Mouse (Mus musculus) 416B (cell line): ENCODE measurements around the gene Dnajc6.
A peak's percentile ranks its signal among the peaks of the same experiment; 100 is the strongest.

Source experiments
- DNase-seq: peaks from one replicate; pipeline ENCODE4 v3.0.0; 2011; ENCODE audit warnings: low read depth

The Dnajc6 gene

GRCm38 (mm10) chr4:101642708-101643107, 146.3 kb downstream of the Dnajc6 start:
- peak; percentile 36 for DNase-seq

DNA sequence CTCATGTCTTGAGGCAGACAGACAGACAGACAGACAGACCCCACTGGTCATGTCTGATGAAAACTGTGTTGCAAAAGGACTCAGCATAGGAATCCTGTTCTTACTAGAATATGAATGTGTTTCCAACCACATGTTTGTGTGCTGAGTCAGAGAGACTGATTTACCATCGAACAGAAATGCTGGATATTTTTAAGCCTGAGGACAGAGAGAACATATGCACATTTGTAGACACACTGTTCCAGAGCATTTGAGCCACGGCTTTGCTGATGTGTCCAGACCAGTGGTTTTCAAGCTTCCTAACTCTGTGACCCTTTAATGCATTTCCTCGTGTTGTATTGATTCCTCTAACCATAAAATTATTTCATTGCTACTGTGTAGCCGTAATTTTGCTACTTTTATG, 146.8 kb downstream of the Dnajc6 start:
- DNase-seq: no peak

DNA sequence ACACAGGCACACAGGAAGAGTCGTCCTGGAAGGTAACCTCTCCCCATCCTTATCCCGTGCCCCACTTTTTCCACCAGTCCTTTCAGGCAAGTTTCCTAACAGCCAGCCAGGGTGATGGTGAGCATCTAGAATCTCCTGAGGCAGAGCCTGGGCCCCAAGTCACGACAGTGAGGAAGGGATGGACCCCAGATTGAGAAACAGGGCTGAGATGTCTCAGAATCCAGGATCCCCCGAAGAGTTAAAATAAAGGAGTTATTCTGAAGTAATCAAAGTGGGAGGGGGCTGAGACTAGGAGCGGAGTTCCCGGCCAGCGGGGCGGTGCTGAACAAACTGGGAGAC, 150.4 kb downstream of the Dnajc6 start:
- no peak for DNase-seq

DNA sequence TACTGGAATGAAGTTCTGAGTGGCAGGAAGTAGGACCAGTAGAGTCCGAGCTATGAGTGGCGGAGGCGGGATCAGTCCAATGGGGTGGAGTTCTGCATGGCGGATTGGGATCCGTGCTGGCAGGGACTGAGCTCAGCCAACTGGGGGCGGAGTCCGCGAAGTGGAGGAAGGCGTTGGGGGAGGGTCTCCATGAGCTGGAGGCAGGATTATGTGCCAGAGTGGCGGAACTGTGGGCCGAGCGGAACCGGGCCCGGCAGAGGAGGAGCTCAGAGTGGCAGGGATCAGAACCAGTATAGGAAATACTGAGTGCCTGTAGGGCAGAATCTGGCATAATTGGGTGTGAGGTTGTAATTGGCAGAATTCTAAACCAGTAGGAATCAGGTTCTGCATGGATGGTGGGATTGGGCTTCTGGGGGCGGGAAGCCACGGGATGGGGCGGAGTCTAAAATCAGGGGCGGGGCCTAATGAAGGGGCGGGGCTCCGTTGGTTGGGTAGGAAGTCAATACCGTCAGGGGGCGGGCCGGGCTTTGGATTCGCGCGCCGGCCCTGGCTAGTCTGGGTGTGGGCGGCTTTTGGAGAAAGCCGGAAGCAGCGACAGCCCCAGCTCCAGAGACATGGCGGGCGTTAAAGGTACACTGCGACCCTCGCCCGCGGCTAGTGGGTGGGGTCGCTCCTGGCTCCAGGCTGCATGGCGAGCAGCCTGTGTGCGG, 150.9 kb downstream of the Dnajc6 start, which contains the start of gene Leprot:
Leprot (plus strand) TSS at position 523 of the 710 bp plus-strand sequence.
- peak; percentile 100 for DNase-seq

DNA sequence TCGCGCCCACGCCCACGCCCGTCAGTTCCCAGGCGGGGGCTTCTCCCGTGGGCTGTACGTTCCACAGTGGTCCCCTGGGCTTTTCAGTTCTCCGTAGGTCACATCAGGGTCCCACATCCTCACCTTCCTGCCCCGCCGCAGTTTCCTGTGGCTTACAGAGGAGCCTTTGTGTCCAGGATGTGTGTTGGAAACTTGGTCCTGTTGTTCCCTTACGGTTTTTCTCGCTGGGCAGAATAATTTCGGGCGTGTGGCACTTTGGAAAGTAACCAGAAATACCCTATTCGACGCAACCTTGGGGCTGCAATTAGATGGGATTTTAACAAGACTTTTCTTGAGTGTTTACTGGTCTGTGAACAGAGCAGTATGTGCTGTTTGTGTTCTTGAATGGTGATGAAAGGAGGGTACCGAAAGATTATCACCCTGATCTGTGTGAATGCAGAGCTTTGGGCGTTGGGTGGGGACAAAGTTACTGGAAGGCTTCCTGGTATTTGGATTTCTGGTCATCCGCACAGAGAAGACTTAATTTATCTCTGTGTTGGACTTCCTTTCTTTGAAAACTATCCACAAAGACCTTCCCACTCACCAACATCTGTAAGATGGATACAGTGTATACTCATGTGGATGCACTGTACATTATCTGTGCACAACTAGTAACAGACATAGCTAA, 151.7 kb downstream of the Dnajc6 start:
- DNase-seq: peak; percentile 50

GRCm38 (mm10) chr4:101648745-101649144, 152.3 kb downstream of the Dnajc6 start:
- DNase-seq: peak; percentile 21

- no peak for DNase-seq
Measured at GRCm38 (mm10) chr4:101650961-101651360, 154.5 kb downstream of the Dnajc6 start.

DNA sequence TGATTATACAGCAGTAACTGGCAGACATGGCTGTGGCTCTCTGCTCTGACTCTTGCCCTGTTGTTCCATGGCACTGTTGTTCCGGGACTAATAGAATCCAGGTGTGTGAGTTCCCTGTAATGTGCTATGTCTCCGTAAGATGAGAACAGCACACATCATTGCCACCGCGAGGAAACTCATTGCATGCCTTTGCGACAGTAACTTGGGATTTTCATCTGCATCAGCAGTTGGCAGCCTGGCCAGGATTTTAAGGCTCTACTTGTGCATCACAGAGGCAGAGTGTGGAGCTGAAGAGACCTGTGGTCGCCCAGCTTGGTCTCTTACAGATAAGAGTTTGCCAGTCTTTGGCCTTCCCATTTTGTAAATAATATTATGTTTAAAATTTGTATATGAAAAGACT, 157.8 kb downstream of the Dnajc6 start:
- no peak for DNase-seq

DNA sequence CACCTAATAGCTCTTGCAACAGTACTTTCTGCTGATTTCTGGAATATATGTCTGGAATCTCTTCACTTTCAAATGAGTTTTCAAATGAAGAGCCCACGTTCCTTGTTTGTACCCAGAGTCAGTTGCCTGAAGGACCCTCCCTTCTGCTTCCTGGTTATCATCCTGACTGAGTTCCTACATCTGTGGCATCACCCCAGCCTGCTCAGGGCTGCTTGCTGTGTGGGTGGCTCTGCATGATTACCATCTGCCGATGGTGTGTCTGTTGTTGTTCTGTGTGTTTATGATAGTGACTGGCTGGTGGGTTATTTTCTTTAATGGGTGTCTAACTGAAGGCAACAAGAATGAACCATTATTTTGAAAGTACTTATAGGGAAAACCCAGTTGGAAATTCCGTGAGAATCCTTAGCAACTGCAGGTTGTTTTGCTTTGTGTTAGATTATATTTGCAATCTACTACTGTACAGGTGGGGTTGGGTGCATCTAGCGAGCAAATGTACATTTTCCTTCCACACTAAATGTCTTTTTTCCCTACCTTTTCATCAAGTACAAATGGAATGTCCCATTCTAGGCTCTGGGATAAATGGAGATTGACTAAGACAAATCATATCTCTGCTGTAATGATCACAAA, 158.5 kb downstream of the Dnajc6 start:
- DNase-seq: no peak

GRCm38 (mm10) chr4:101655415-101655790, 159.0 kb downstream of the Dnajc6 start:
- no peak for DNase-seq

- no peak for DNase-seq
Measured at GRCm38 (mm10) chr4:101656056-101656455, 159.6 kb downstream of the Dnajc6 start.

GRCm38 (mm10) chr4:101656956-101657570, 160.6 kb downstream of the Dnajc6 start:
- peak; percentile 46 for DNase-seq

DNA sequence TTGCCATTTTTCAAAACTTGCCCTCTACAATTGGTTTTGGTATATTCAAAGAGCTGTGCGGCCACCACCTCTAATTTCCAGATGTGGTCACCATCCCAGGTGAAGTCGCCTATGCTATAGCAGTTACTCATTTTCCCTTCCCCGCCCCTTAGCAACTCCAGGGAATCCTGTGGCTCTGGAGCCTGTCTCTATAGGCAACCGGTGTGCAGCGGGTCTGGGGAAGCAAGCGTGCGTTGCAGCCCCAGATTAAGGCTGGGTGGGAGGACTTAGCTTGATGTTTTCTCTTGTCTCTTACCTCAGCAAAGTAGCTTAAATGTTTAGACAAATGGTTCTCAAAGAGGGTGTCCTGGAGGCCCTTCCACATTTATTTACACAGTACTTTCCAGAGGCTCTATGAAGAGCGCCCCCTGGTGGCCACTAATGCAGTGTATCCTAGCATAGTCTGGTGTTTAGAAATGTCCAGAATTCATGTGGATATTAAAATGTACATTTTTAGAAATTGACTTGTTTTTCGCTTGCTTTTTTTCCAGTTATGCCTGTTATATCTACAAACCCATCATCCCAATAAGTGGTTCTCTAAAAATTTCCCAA, 167.8 kb downstream of the Dnajc6 start:
- peak; percentile 45 for DNase-seq

GRCm38 (mm10) chr4:101664766-101665165, 168.3 kb downstream of the Dnajc6 start:
- DNase-seq: no peak

GRCm38 (mm10) chr4:101669161-101669560, 172.7 kb downstream of the Dnajc6 start:
- no peak for DNase-seq

DNA sequence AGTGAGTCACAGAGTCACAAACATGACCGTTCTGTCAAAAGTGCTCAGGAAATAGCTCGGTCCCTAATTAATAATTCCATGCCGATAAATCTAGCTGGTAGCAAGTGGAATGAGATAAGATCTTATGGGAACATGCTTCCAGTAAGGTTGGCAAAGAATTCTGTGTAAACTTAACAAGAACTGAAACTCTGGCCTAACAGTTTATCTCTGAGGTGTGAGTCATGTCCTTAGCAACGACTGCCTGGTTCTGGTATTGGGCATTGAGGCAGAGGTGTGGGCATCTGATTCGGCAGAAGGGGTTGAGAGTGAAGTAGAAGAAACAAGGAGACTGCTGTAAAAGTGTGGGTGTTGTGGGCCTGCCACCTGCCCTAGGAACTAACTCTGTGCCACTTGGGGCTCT, 173.4 kb downstream of the Dnajc6 start:
- DNase-seq: peak; percentile 34

- DNase-seq: no peak
Measured at GRCm38 (mm10) chr4:101674790-101675189, 178.3 kb downstream of the Dnajc6 start.

DNA sequence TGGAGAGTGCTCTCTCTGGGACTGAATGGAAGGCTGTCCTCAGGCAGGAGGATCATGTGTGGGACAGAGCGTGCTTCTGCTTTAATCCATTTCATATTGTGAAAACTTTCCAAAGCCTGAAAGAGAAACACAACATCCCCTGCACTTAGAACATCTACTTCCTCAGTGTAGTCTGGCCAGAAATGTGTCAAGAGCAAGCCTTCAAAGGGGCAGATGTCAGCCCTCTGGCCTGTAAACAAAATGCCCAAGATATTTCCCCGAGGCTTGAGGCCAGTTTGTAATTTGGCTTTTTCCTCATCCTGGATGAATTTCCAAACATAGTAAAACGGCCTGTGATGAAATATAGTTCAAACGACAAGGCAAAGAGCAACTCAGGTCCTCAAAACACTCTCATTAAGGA, 179.3 kb downstream of the Dnajc6 start:
- no peak for DNase-seq

DNA sequence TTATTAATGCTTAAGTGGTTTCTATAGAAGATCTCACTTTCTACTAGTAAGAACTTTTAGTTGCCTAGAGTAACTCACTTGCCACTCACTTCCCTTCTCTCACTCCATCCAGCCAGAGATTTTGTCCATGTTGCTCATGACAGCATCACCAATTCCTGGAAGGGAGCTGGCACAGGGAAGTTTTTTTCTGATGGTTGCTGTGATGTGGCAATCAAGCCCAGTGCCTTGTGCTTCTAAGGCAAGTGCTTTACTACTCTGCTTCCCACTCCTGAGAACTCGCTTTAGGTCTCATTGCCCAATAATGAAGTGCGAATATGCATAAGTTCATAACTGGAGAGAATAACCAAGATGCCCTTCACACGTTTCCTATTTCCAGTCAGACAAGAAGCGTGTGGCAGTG, 186.2 kb downstream of the Dnajc6 start:
- DNase-seq: no peak

DNA sequence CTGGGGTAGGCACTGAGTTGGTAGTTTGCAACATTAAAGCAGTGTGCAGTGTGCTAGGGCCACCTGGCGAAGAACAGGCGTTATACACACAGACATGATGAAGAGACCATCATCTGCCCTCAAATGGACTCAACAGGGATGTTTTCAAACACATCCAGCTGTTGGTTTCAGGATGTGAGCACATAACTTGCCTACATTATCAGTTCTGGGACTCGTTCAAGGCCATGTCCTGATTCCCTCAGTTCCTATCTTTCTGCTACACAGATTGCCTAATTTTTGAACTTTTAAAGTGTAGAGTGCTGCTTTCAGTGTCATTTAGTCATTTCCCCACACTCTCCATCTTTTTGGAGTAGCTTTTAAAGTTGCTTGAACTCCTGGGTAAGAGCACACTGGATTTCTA, 186.6 kb downstream of the Dnajc6 start:
- no peak for DNase-seq

- DNase-seq: no peak
Measured at GRCm38 (mm10) chr4:101684821-101685220, 188.4 kb downstream of the Dnajc6 start.

DNA sequence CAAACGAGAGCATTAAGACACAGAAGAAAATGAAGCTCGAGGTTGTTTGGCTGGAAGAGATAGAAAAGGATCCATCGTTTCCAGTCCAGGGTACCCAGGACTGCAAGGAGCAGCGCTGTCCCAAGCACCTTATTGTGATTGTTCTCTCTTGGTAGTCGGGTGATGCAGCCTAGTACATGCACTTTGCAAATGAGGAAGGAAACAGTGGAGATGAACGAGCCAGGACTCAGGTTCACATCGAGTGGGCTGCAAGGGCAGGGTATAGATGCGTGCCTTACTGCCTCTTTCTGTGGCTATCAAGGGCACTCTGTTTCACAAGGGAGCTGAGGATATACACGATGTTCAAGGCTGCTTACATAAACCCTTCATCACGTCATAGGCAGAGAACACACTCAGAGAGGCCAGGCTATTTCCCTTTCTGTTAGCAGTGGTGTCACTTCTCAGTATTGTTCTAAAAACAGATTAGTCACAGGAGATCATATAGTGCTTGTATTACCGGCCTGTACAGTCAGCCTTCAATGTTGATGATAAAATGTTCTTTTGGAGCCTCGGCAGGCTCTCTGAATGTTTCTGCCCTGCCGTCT, 189.9 kb downstream of the Dnajc6 start:
- no peak for DNase-seq
